Mouse (Mus musculus): ENCODE measurements around the gene Cckbr. TPM values are rescaled to one million over a fixed set of nuclear protein-coding genes. Genes with fewer than 3 reads are reported as not detected.

Gene Cckbr
- total RNA-seq, 4 experiments from 2014 or later: not detected

DNA sequence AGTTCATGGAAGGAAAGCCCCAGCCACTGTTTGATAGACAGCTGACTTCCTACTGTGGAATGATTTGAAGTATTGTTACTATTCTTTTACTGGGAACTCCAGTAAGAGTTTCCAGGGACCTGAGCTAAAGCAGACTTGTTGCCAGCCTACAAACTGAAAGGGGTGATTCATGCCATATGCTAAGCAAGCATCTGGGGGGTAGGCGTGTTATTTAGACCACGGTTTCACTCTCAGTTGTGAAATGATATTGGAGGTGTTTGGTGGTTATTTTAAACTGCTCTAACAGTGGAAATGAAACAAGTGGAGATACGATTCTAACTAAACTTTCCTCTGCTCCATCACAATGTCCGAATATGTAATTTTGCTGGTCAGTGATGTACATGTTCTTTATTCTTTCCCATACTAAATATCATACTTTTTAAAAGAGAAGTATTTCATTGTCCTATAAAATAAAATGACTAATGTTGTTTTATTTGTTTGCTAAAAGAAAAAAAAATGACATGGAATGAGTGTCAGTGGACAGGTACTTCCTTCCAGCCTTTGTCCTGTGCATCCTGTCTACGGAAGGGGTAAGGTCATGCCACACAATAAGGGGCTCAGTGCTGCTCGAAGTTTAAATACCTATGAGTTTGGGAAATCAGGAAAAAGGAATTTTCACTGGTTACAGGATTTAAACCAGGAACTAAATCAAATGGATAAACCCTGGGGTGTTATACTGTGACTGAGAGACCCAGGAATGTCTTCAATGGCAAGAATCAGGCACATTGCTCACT lies 61.8 kb downstream of the Cckbr start:
- no peak for DNase-seq (ENCODE audit: low spot score)

DNA sequence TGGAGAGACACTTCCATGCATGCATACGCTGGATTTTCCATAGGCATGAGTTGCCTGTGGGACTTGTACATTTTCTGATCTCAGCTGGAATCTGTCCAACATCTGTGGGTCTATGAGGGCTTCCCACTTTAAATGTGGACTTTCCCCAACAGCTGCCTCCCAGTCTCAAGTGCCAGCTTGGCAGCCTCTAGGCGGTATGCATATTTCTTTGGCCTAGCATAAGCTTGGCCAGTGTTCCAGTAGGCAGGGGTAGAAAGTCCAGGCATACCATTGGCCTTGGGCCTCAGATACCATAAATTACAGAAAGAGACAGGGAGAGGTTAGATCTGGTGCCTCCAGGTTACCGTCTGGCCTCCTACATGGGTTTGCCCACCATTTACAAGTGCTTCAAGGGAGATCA lies 72.3 kb downstream of the Cckbr start:
- DNase-seq (ENCODE audit: low spot score): no peak

DNA sequence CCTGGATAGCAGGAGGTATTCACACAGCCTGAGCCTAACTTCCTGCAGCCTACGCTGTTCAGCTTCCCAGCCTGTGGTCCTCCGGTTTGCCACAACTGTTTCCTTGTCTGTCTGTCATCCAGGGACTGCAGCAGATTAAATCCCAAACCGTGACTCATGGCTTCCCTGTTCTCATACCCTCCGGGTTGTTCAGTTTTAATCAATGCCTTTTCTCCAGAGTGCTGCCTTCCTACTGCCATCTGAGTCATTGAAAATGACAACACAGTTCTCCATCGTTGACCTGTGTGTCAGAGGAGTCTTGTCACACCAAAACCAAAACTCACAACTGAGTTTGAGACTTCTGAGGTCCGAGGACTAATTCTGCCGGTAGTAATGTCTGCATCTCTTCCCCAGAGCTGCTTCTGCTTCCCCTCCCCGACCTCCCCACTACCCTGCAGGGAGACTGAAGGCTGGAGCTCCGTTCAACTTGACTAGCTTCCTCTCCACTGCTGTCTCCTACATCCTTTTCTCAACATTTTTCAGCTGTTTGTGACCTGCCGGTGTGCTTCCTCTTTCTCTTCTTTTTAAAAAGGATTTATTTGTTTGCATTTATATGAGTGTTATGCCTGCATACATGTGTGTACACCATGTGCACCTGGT lies 73.4 kb downstream of the Cckbr start:
- DNase-seq (ENCODE audit: low spot score): no peak

DNA sequence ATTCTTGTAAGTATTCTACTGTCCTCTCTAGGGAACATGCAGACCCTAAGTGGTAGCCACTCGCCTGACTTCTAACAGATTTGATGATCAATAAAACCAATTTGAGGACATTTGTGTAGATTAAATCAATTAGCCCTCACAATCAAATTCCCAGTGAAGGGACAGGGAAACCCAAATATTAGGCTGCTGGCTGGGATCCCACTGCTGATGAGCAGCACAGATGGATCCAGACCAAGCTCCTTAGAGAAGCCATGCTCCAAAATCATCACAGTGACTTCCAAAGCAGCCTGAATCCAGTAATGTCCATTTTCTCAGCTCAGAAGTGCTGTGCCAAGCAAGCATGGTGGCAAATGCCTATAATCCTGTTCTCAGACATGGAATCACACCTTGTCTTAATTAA lies 74.1 kb downstream of the Cckbr start:
- DNase-seq (ENCODE audit: low spot score): no peak

DNA sequence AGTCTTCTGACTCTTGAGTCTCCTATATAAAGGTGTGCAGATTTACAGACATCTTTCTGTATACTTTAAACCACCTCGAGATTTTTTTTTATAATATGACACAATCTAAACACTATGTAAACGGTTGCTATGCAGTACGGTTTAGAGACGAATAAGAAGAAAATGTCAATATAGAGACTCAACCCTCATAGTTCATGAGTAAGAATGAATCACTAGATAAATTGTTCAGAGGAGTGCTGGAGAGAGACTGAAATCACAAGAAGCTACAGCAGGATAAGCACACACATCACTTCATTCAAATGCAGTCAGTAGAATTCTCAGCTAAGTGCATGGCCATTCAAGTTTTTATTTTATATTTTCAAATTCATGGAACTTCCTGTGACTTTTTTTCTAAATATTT lies 76.5 kb downstream of the Cckbr start:
- no peak for DNase-seq (ENCODE audit: low spot score)

DNA sequence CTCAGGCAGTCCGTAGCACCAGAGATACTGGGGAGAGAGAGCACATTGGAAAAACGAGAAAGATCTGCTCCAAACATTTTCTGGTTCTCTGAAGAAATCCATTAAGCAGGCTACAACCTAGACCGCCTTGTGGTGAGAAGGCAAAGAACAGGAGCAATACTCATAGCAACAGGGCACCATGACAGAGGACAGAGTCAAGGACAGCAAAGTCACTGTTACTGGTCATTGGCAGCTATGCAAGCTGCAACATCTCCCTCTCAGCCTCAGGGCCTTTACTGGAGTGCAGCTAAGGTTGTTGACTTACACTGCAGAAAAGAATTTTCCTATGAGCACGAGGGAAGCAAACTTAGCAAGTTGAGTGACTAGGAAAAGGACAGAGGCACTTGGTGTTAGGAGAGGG lies 81.7 kb downstream of the Cckbr start:
- no peak for DNase-seq (ENCODE audit: low spot score)

DNA sequence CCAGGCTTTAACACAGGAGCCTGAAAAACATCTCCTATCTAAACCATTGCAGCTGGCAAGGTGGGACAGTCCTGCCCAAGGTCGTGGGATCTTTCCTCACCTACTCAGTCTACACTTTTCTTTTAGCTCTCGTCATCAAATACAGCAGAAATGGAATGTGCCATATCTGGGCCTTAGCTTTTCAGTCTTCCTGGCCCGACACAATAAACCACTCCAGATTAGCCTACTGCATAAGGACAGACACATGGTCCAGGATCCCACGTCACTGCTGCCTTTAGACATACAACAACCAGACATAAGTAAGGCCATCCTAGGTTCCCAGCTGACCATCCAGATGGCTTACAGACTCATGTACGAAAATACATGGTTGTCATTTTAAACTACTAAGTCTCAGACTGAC lies 84.6 kb downstream of the Cckbr start:
- DNase-seq (ENCODE audit: low spot score): no peak

DNA sequence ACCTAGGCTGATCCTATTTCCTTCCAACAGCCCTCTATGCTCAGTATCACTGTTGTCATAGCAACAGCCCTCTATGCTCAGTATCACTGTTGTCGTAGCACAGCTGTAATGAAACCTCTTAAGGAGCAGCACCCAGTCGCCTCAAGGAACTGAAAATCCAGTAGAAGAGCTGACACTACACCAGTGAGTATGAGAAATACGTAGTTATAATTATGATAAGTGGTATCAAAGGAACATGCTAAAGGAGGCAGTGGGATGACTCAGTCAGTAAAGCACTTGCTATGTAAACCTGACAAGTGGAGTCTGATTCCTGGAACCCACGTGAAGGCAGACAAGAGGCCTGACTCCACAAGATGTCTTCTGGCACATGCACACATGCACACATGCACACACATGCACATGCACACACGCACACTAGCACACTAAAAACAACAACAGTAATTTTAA lies 88.3 kb downstream of the Cckbr start:
- no peak for DNase-seq (ENCODE audit: low spot score)

DNA sequence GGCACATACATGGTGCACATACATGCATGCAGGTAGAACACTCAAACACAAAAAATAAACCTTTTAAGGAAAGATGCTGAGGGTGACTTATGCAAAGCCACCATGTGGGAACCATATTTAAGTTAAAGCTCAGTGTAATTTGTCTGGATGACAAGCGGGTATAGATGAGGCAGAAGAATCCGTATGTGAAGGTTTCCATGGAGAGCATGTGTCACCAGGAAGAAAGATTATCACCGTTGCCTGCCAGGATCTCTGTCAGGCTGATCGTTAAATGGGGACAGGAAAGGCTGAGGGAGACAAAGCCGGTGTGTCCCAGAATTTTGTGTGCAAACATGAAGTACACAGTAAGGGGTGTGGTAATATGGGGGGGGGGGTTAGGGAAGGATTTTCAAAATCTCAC lies 89.0 kb downstream of the Cckbr start:
- no peak for DNase-seq (ENCODE audit: low spot score)

DNA sequence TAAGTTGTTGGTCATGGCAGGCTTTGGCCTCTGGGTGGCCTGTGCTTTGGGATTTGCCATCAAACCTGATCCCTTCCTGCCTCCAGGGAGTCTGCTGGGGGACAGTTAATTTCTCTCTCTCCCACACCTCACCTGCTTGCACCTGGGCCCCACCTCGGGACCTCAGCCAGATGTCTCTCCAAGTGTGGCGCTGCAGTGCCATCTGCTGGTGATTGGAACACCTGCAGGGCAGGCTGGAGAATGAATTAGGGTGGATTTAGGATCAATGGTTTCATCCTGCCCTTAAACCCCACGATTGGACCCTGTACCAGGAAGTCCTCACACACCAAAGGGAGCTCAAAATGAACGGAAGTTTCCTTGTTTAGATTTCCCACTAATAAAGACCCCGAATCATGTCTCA lies 89.6 kb downstream of the Cckbr start:
- peak; percentile 33 for DNase-seq (ENCODE audit: low spot score)

DNA sequence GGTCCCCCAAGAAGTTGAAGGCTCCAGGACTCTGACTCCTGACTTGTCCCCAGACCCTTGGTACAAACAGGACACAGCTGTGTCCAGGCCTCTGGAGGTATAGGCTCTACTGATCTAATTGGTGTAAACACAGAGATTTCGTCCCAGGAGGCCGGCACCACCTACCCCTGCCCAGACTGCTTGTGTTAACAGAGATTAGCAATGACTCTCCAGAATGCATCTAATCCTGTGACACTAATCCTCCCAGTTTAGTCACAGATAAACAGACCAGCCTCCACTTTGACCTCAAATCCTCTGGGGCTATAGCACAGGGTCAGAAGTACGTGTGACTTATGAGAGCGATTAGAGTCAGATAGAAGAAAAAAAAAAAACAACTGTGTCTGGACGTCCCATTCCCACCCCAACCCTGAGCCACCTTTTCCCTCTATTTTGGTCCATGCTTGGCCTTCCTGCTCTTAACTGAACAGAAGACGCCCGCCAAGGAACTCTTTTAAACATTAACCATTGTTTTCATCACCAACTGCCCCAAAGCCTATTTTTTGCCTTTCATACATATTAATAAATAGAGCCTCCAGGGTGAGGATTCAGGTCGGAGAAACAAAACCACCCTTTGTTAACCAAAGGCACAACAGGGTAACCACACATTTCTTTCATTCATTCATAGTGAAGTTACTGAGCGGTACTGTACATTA lies 91.3 kb downstream of the Cckbr start:
- no peak for DNase-seq (ENCODE audit: low spot score)

DNA sequence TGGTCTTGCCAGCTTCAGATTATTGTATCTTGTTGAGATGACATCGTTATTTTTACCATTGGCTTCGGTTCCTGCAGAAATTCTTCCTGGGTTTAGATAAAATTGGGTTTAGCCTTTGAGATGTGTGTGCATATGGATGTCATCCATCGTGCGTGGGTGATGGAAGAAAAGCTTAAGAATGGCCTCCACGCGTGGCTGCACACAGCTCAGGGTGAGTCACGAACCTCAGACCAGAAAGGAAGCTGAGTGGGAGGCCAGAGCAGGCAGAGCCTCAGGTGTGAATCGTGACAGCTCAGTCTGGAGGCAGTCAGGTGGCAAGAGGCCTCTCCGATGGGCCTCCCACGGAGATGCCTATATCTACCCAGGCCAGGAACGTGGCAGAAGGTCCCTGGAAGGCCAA lies 93.8 kb downstream of the Cckbr start:
- DNase-seq (ENCODE audit: low spot score): no peak

DNA sequence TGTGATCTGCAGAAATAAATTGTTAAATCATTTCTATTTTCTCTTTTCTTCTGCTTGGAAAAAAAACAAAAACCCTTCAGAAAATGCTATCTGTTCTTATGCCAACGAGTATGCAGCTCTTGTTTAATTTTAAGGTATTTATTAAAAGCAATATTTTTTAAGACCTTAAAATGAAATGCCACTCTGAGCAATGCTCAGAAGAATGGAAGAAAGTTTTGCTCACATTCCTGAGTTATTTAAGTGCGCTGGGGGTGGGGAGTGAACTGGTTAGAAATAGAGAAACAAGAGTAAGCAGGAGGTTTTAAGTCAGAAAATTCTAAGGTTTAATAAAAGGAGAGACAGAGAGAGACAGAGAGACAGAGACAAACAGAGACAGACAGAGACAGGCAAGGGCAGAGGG lies 94.2 kb downstream of the Cckbr start:
- DNase-seq (ENCODE audit: low spot score): no peak

DNA sequence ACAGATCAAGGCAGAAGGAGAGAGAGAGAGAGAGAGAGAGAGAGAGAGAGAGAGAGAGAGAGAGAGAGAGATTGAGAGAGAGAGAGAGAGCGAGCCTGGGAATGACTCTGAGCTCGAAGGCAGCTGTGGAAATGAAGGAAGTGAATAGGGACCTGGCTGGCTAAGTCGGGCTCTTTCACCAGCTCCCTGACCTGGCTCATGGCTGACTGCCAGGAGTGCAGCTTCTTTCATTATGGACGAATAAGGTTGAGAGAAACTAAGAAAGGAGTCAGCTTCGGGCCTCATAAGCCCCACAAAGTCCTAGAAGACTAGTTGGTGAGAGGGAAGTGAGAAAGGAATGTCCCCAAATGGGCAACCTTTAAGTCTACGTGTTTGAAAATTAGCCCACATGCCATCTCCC lies 94.7 kb downstream of the Cckbr start:
- DNase-seq (ENCODE audit: low spot score): no peak

Other genes starting within 250 kb of the Cckbr start
- not detected for gene Olfr685, start 239.7 kb upstream of the Cckbr start, total RNA-seq (2022)
- not detected for gene Olfr686, start 218.2 kb upstream of the Cckbr start, total RNA-seq (2022)
- not detected for gene Olfr688, start 137.6 kb upstream of the Cckbr start, total RNA-seq (2022)
- not detected for gene Olfr689, start 114.6 kb upstream of the Cckbr start, total RNA-seq (2022)
- under 1 TPM in 1 of 4 experiments, not detected in 3; 0.12 TPM for gene Olfr690, start 91.6 kb upstream of the Cckbr start, total RNA-seq (2022)
- gene Olfr691, start 83.5 kb upstream of the Cckbr start, total RNA-seq (2022): not detected
- not detected for gene Olfr692, start 57.5 kb upstream of the Cckbr start, total RNA-seq (2022)
- gene Gm5901, start 50.7 kb upstream of the Cckbr start, total RNA-seq (2022): not detected
- 10 to 100 TPM; 16.5 to 20.9 (median 18.3) TPM for gene Fam160a2, start 25.7 kb upstream of the Cckbr start, total RNA-seq (2022)
- not detected for gene Cnga4, start 21.2 kb upstream of the Cckbr start, total RNA-seq (2022)
- gene Cavin3, start 56.6 kb downstream of the Cckbr start, total RNA-seq (2022): 10 to 100 TPM; 15.1 to 19.7 (median 17.4) TPM
- gene Smpd1, start 128.6 kb downstream of the Cckbr start, total RNA-seq (2022): 100 to 1,000 TPM; 168 to 182 (median 178) TPM
- gene Apbb1, start 155.9 kb downstream of the Cckbr start, total RNA-seq (2022): 100 to 1,000 TPM; 118 to 143 (median 136) TPM
- gene Hpx, start 174.4 kb downstream of the Cckbr start, total RNA-seq (2022): under 1 TPM in 1 of 4 experiments, not detected in 3; 0.28 TPM
- 10 to 100 TPM; 21.2 to 26.8 (median 23.5) TPM for gene Trim3, start 207.8 kb downstream of the Cckbr start, total RNA-seq (2022)
- 10 to 100 TPM; 75.1 to 86.0 (median 79.7) TPM for gene Timm10b, start 214.3 kb downstream of the Cckbr start, total RNA-seq (2022)
- 10 to 100 TPM; 11.5 to 14.1 (median 13.0) TPM for gene Arfip2, start 214.7 kb downstream of the Cckbr start, total RNA-seq (2022)
- gene Gm45799, start 214.8 kb downstream of the Cckbr start, total RNA-seq (2022): 1 to 10 TPM; 1.1 to 6.9 (median 1.8) TPM
- gene Dnhd1, start 225.1 kb downstream of the Cckbr start, total RNA-seq (2022): under 1 TPM; 0.20 to 0.73 (median 0.61) TPM